Mouse (Mus musculus) intestine, embryonic 16.5 days (tissue): ENCODE measurements around the gene Wdr78. TPM values are rescaled to one million over a fixed set of nuclear protein-coding genes. Genes with fewer than 3 reads are reported as not detected.

Source experiments
- ATAC-seq: fragments of 200-750 bp; cut with Nextera tagmentation; 2 replicates; pipeline ENCODE4 v1.8.0; 2017; ENCODE audit warnings: moderate TSS enrichment, moderate library complexity
- H3K27ac ChIP-seq: fragments of 300-500 bp; sonication (generic); 2 replicates; pipeline ENCODE4 v1.5.1; 2014; ENCODE audit warnings: mild to moderate bottlenecking, low read length
- H3K27me3 ChIP-seq: fragments of 300-500 bp; sonication (generic); replicated peaks from 2 replicates; pipeline ENCODE4 v1.6.1; 2014; ENCODE audit warnings: low read length, control low read depth, mixed read lengths; ENCODE audit not compliant: control insufficient read depth, insufficient read depth
- H3K36me3 ChIP-seq: fragments of 300-500 bp; sonication (generic); 2 replicates; pipeline ENCODE4 v1.6.1; 2014; ENCODE audit warnings: low read length, control low read depth; ENCODE audit not compliant: control insufficient read depth, insufficient read depth
- H3K4me1 ChIP-seq: fragments of 300-500 bp; sonication (generic); 2 replicates; pipeline ENCODE4 v1.6.1; 2014; ENCODE audit warnings: low read length, control low read depth, mixed read lengths; ENCODE audit not compliant: control insufficient read depth, insufficient read depth
- H3K4me2 ChIP-seq: fragments of 300-500 bp; sonication (generic); 2 replicates; pipeline ENCODE4 v1.6.1; 2014; ENCODE audit warnings: low read depth, low read length, control low read depth
- H3K4me3 ChIP-seq: fragments of 300-500 bp; sonication (generic); 2 replicates; pipeline ENCODE4 v1.5.1; 2014; ENCODE audit warnings: mild to moderate bottlenecking, low read length
- H3K9ac ChIP-seq: fragments of 300-500 bp; sonication (generic); 2 replicates; pipeline ENCODE4 v1.6.1; 2014; ENCODE audit warnings: low read depth, low read length
- H3K9me3 ChIP-seq: fragments of 300-500 bp; sonication (generic); 2 replicates; pipeline ENCODE4 v1.6.1; 2016; ENCODE audit warnings: low read length, control low read depth; ENCODE audit not compliant: control insufficient read depth
- WGBS: fragments of 180-500 bp; shearing (Covaris S2); extraction: QIAGEN DNeasy Blood & Tissue Kit; methylation state at CpG from one replicate; pipeline ENCODE4 v1.1.7; 2014; 5-methylcytosine and 5-hydroxymethylcytosine counted together
- polyA plus RNA-seq: library from polyadenylated mRNA; unstranded; fragments of >200 nt; fragmentation: Nextera tagmentation; extraction: Ambion mirVana; gene quantifications from 2 replicates; pipeline ENCODE4 v1.2.1, GENCODE M21; 2015

Wdr78 gene
- polyA plus RNA-seq, result 1.2 and 1.7 TPM in 2 replicates

- H3K27me3 ChIP-seq, result no peaks in the 10 kb centered on the region
- H3K4me2 ChIP-seq, result peak within 1 kb of the TSS; percentile 78
- peak within 1 kb of the TSS; percentile 99 for H3K27ac ChIP-seq
- under 1% methylated on average over 69 of the region's 90 CpGs for WGBS
- ATAC-seq, result peak; percentile 99
- H3K4me3 ChIP-seq, result peak within 1 kb of the TSS; percentile 69
- H3K36me3 ChIP-seq, result 0 out of 2 replicates have a peak, but pooled peaks cover 3% of the 10 kb centered on the region
- peaks cover 17% of the 10 kb centered on the region for H3K4me1 ChIP-seq
- no peaks in the 10 kb centered on the region for H3K9me3 ChIP-seq
- H3K9ac ChIP-seq, result peak within 1 kb of the TSS; percentile 86
These were observed at the start of gene Wdr78, which contains the start of gene Mier1 for GRCm38 (mm10) chr4:103114184-103115111. Gene Wdr78 (minus strand): TSS chr4:103114555. Gene Mier1 (plus strand): TSS chr4:103114390.

GRCm38 (mm10) chr4:103158781-103159180, 44.4 kb upstream of the Wdr78 start:
- ATAC-seq, result no peak
- Histone ChIP-seq H3K4me1 (no peaks in the 10 kb centered on the region), H3K36me3 (peaks cover 10% of the 10 kb centered on the region; the same call in 1 of the 2 replicates), H3K27me3 (no peaks in the 10 kb centered on the region), H3K9me3 (no peaks in the 10 kb centered on the region), H3K27ac (no peak overlapping the region), H3K4me2 (no peak overlapping the region), H3K9ac (no peak overlapping the region), H3K4me3 (no peak overlapping the region)
- WGBS, result 95% methylated on average over 4 of the region's 4 CpGs

- Histone ChIP-seq H3K27ac (no peak overlapping the region), H3K4me2 (no peak overlapping the region), H3K4me1 (no peaks in the 10 kb centered on the region), H3K4me3 (no peak overlapping the region), H3K9ac (no peak overlapping the region), H3K9me3 (no peaks in the 10 kb centered on the region), H3K36me3 (peaks cover 22% of the 10 kb centered on the region), H3K27me3 (no peaks in the 10 kb centered on the region)
- WGBS, result 87% methylated on average over 5 of the region's 5 CpGs
- ATAC-seq, result no peak
These were observed 37.6 kb upstream of the Wdr78 start for GRCm38 (mm10) chr4:103151946-103152345.

- 38% methylated on average over 5 of the region's 5 CpGs for WGBS
- Histone ChIP-seq H3K27me3 (no peaks in the 10 kb centered on the region), H3K27ac (no peak overlapping the region), H3K4me2 (no peak overlapping the region), H3K9ac (no peak overlapping the region), H3K4me1 (no peaks in the 10 kb centered on the region), H3K36me3 (peaks cover 5% of the 10 kb centered on the region), H3K4me3 (no peak overlapping the region), H3K9me3 (no peaks in the 10 kb centered on the region)
- no peak for ATAC-seq
These were observed 32.0 kb upstream of the Wdr78 start for GRCm38 (mm10) chr4:103146339-103146738.

- Histone ChIP-seq H3K9ac (no peak overlapping the region), H3K9me3 (no peaks in the 10 kb centered on the region), H3K27me3 (no peaks in the 10 kb centered on the region), H3K4me2 (no peak overlapping the region), H3K4me3 (no peak overlapping the region), H3K4me1 (no peaks in the 10 kb centered on the region), H3K36me3 (no peaks in the 10 kb centered on the region; the same call in 1 of the 2 replicates), H3K27ac (no peak overlapping the region)
- 59% methylated on average over 1 of the region's 1 CpGs for WGBS
- no peak for ATAC-seq
These were observed 22.6 kb upstream of the Wdr78 start for GRCm38 (mm10) chr4:103136946-103137345.

GRCm38 (mm10) chr4:103126533-103126932, 12.2 kb upstream of the Wdr78 start:
- no peak overlapping the region for H3K4me3 ChIP-seq
- no peaks in the 10 kb centered on the region for H3K27me3 ChIP-seq
- H3K27ac ChIP-seq, result no peak overlapping the region
- peaks cover 17% of the 10 kb centered on the region for H3K4me1 ChIP-seq
- H3K36me3 ChIP-seq, result no peaks in the 10 kb centered on the region
- no peaks in the 10 kb centered on the region for H3K9me3 ChIP-seq
- 77% methylated on average over 4 of the region's 4 CpGs for WGBS
- no peak overlapping the region for H3K4me2 ChIP-seq
- no peak overlapping the region for H3K9ac ChIP-seq
- ATAC-seq, result no peak

GRCm38 (mm10) chr4:103123606-103124005, 9.3 kb upstream of the Wdr78 start:
- H3K9me3 ChIP-seq, result no peaks in the 10 kb centered on the region

GRCm38 (mm10) chr4:103123086-103123485, 8.7 kb upstream of the Wdr78 start:
- H3K27me3 ChIP-seq, result no peaks in the 10 kb centered on the region
- WGBS, result 49% methylated on average over 2 of the region's 2 CpGs
- no peaks in the 10 kb centered on the region for H3K9me3 ChIP-seq
- no peak overlapping the region for H3K27ac ChIP-seq
- 0 out of 2 replicates have a peak overlapping the region, but pooled peaks have one; percentile 1 for H3K4me2 ChIP-seq
- no peak overlapping the region for H3K9ac ChIP-seq
- ATAC-seq, result no peak
- H3K4me3 ChIP-seq, result no peak overlapping the region
- H3K4me1 ChIP-seq, result peaks cover 23% of the 10 kb centered on the region
- no peaks in the 10 kb centered on the region for H3K36me3 ChIP-seq

More at GRCm38 (mm10) chr4:103123606-103124005, 9.3 kb upstream of the Wdr78 start:
- peaks cover 23% of the 10 kb centered on the region for H3K4me1 ChIP-seq
- no peak overlapping the region for H3K4me2 ChIP-seq
- no peak for ATAC-seq
- H3K36me3 ChIP-seq, result no peaks in the 10 kb centered on the region
- H3K4me3 ChIP-seq, result no peak overlapping the region
- no peak overlapping the region for H3K9ac ChIP-seq
- H3K27me3 ChIP-seq, result no peaks in the 10 kb centered on the region
- no peak overlapping the region for H3K27ac ChIP-seq

- Histone ChIP-seq H3K4me3 (peak overlapping the region; percentile 16; the same call in 1 of the 2 replicates), H3K27ac (no peak overlapping the region), H3K4me2 (peak overlapping the region; percentile 57), H3K36me3 (0 out of 2 replicates have a peak, but pooled peaks cover 3% of the 10 kb centered on the region), H3K9ac (no peak overlapping the region), H3K27me3 (no peaks in the 10 kb centered on the region), H3K4me1 (peaks cover 17% of the 10 kb centered on the region), H3K9me3 (no peaks in the 10 kb centered on the region)
- WGBS, result 80% methylated on average over 9 of the region's 9 CpGs
- ATAC-seq, result no peak
These were observed 6.6 kb upstream of the Wdr78 start for GRCm38 (mm10) chr4:103120874-103121389.
